Comparison of ENCODE assay signal across 18 mouse cellular contexts in genomic region chr1:88112769-88113168, GRCm38 (mm10). TPM values are rescaled to one million over a fixed set of nuclear protein-coding genes. Genes with fewer than 3 reads are reported as not detected.
"Had no signal": no experiment of that assay in that cellular context is flagged by ENCODE, and none has a peak within 500 bp of the region (broad histone marks: within the 10 kb centered on the region; RNA-seq: fewer than 3 reads in every experiment).

No protein-coding gene starts in this region.

RNA-seq across cellular contexts. Expression of gene Ugt1a6b, which starts 9.7 kb away (rescaled TPM):
- polyA plus RNA-seq: embryonic facial prominence, embryonic 10.5 days; embryonic facial prominence, embryonic 11.5 days; embryonic facial prominence, embryonic 12.5 days; erythroblast, embryonic 14.5 days; forebrain, embryonic 10.5 days; forebrain, embryonic 11.5 days had no signal

RNA-seq across cellular contexts. Expression of gene Ugt1a6a, which starts 21.8 kb away (rescaled TPM):
- polyA plus RNA-seq: erythroblast, embryonic 14.5 days had no signal

RNA-seq across cellular contexts. Expression of gene Ugt1a8, which starts 25.2 kb away (rescaled TPM):
- polyA plus RNA-seq: cortical plate, adult 2 months; embryonic facial prominence, embryonic 10.5 days; embryonic facial prominence, embryonic 11.5 days; embryonic facial prominence, embryonic 12.5 days; embryonic facial prominence, embryonic 13.5 days; embryonic facial prominence, embryonic 14.5 days; embryonic facial prominence, embryonic 15.5 days; erythroblast, embryonic 14.5 days; forebrain, embryonic 10.5 days; forebrain, embryonic 11.5 days; forebrain, embryonic 12.5 days; forebrain, embryonic 13.5 days; forebrain, embryonic 14.5 days; forebrain, embryonic 15.5 days; forebrain, embryonic 16.5 days; forebrain, postnatal 0 days; heart, adult 2 months had no signal

RNA-seq across cellular contexts. Expression of gene Ugt1a9, which starts 42.2 kb away (rescaled TPM):
- polyA plus RNA-seq: cortical plate, adult 2 months; embryonic facial prominence, embryonic 10.5 days; embryonic facial prominence, embryonic 11.5 days; embryonic facial prominence, embryonic 12.5 days; embryonic facial prominence, embryonic 13.5 days; embryonic facial prominence, embryonic 14.5 days; embryonic facial prominence, embryonic 15.5 days; erythroblast, embryonic 14.5 days; forebrain, embryonic 10.5 days; forebrain, embryonic 11.5 days; forebrain, embryonic 12.5 days; forebrain, embryonic 13.5 days; forebrain, embryonic 14.5 days; forebrain, embryonic 15.5 days; forebrain, embryonic 16.5 days; forebrain, postnatal 0 days; frontal cortex, adult 2 months; heart, adult 2 months had no signal
